Mouse (Mus musculus): ENCODE results near the gene Terf2ip. TPM values are rescaled to one million over a fixed set of nuclear protein-coding genes. Genes with fewer than 3 reads are reported as not detected.

Gene Terf2ip
- 44.9 and 45.5 TPM in 2 replicates for polyA plus RNA-seq (2016; fragmentation: Nextera tagmentation; extraction: Ambion mirVana)

DNA sequence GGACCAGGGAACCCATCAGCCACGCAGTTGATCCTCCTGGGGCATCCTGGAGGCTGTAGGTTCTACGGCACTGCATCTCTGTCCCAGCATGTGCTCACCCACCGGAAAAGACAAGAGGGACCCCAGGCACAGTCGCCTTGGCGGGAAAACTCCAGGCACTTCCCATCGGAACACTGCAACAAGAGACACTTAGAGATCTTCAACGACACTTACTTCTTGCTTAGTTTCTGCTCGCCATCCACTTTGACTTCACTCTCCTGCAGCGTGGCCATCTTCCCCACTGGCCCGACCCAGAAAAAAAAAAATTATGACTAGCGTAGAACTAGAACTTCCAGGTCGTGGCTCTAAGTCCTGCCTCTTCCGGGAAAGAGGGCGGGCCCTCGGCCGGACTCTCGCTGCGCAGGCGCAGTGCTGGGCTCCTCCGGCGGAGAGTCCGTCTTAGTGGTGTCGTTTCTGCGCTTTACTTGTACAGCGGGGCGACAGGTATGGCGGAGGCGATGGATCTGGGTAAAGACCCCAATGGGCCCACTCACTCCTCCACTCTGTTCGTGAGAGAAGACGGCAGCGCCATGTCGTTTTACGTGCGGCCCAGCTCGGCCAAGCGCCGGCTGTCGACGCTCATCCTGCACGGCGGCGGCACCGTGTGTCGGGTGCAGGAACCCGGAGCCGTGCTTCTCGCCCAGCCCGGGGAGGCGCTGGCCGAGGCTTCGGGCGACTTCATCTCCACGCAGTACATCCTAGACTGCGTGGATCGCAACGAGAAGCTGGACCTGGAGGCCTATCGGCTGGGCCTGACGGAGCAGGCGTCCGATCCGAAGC, at the start of gene Terf2ip, which contains the start of gene Kars:
Gene Terf2ip, plus strand, starts transcription at position 402 of the 819 bp plus-strand sequence.
Gene Kars, minus strand, starts transcription at position 327 of the 819 bp plus-strand sequence.
- Histone ChIP-seq H3K9me3 (no peaks in the 10 kb centered on the region), H3K4me3 (peak within 1 kb of the TSS; percentile 79), H3K9ac (peak within 1 kb of the TSS; percentile 86), H3K27ac (peak within 1 kb of the TSS; percentile 47), H3K27me3 (replicated peaks) (no peaks in the 10 kb centered on the region), H3K4me1 (peaks cover 22% of the 10 kb centered on the region), H3K4me2 (replicated peaks) (peak within 1 kb of the TSS; percentile 91), H3K36me3 (peaks cover 10% of the 10 kb centered on the region; the same call in 1 of the 2 replicates)
- under 1% methylated on average over 61 of the region's 61 CpGs for WGBS
- ATAC-seq (ENCODE audit: low FRiP score, low read depth), result peak; percentile 94

GRCm38 (mm10) chr8:111962589-111962988, 48.6 kb upstream of the Terf2ip start:
- H3K27me3 ChIP-seq (replicated peaks), result no peaks in the 10 kb centered on the region
- H3K9ac ChIP-seq, result no peak overlapping the region
- no peaks in the 10 kb centered on the region for H3K9me3 ChIP-seq
- H3K4me2 ChIP-seq (replicated peaks), result no peak overlapping the region
- H3K36me3 ChIP-seq, result peaks cover 15% of the 10 kb centered on the region; the same call in 1 of the 2 replicates
- no peaks in the 10 kb centered on the region for H3K4me1 ChIP-seq
- H3K4me3 ChIP-seq, result no peak overlapping the region
- 65% methylated on average over 1 of the region's 1 CpGs for WGBS
- no peak overlapping the region for H3K27ac ChIP-seq
- no peak for ATAC-seq (ENCODE audit: low FRiP score, low read depth)

DNA sequence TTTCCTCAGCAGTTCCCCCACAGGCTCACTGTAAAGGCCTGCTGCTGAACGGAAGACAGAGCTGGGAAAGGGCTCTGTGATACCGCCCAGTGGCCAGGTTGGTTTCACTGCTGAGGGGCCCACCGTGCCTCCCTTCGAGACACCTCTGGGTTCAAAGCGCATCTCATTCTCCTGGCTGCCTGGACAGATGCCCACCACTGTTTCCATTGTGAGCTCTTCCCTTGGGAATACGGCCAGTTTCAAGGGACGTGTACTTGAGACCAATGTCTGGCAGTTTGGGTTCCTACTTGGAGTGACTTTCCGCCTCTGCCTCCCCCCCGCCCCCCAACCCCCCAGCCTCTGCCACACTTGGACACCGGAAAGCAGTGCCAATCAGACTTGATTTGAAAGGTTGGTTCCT, 48.1 kb upstream of the Terf2ip start:
- ATAC-seq (ENCODE audit: low FRiP score, low read depth), result no peak
- H3K27ac ChIP-seq, result no peak overlapping the region
- no peaks in the 10 kb centered on the region for H3K27me3 ChIP-seq (replicated peaks)
- H3K9me3 ChIP-seq, result no peaks in the 10 kb centered on the region
- H3K9ac ChIP-seq, result no peak overlapping the region
- no peaks in the 10 kb centered on the region for H3K4me1 ChIP-seq
- 75% methylated on average over 10 of the region's 10 CpGs for WGBS
- no peak overlapping the region for H3K4me2 ChIP-seq (replicated peaks)
- no peak overlapping the region for H3K4me3 ChIP-seq
- peaks cover 13% of the 10 kb centered on the region; the same call in 1 of the 2 replicates for H3K36me3 ChIP-seq

DNA sequence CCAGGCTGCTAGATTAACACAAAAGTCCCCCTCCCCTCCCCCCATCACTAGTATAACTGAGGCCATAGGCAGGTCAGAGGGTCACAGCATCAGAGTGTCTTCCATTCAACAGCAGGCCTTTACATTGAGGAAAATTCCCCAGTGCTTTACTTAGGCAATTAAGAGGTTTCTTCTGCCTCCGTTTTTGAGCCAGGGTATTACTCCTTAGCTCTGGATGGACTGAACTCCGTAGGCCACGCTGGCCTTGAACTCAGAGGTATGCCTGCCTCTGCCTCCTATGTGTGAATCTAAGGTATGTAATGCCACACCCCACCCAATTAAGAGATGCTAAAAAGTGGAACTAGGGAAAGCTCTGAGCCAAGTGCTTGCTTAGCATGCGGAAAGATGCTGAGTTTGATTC, 47.7 kb upstream of the Terf2ip start:
- 81% methylated on average over 4 of the region's 4 CpGs for WGBS
- peaks cover 11% of the 10 kb centered on the region; the same call in 1 of the 2 replicates for H3K36me3 ChIP-seq
- no peak overlapping the region for H3K27ac ChIP-seq
- H3K4me2 ChIP-seq (replicated peaks), result no peak overlapping the region
- H3K9me3 ChIP-seq, result no peaks in the 10 kb centered on the region
- no peak for ATAC-seq (ENCODE audit: low FRiP score, low read depth)
- H3K4me1 ChIP-seq, result no peaks in the 10 kb centered on the region
- no peaks in the 10 kb centered on the region for H3K27me3 ChIP-seq (replicated peaks)
- no peak overlapping the region for H3K4me3 ChIP-seq
- no peak overlapping the region for H3K9ac ChIP-seq

GRCm38 (mm10) chr8:111964351-111964750, 46.8 kb upstream of the Terf2ip start:
- Histone ChIP-seq H3K27me3 (replicated peaks) (no peaks in the 10 kb centered on the region), H3K36me3 (peaks cover 11% of the 10 kb centered on the region; the same call in 1 of the 2 replicates), H3K4me3 (no peak overlapping the region), H3K4me2 (replicated peaks) (no peak overlapping the region), H3K27ac (no peak overlapping the region), H3K4me1 (no peaks in the 10 kb centered on the region), H3K9ac (no peak overlapping the region), H3K9me3 (no peaks in the 10 kb centered on the region)
- whole genome bisulfite sequencing, result 61% methylated on average over 5 of the region's 5 CpGs
- no peak for ATAC-seq (ENCODE audit: low FRiP score, low read depth)

- Histone ChIP-seq H3K4me1 (no peaks in the 10 kb centered on the region), H3K4me3 (no peak overlapping the region), H3K36me3 (peaks cover 11% of the 10 kb centered on the region; the same call in 1 of the 2 replicates), H3K9me3 (no peaks in the 10 kb centered on the region), H3K27ac (no peak overlapping the region), H3K9ac (no peak overlapping the region), H3K27me3 (replicated peaks) (no peaks in the 10 kb centered on the region), H3K4me2 (replicated peaks) (no peak overlapping the region)
- ATAC-seq (ENCODE audit: low FRiP score, low read depth), result no peak
- 76% methylated on average over 7 of the region's 7 CpGs for WGBS
Measured at GRCm38 (mm10) chr8:111964849-111965561, 46.2 kb upstream of the Terf2ip start.

DNA sequence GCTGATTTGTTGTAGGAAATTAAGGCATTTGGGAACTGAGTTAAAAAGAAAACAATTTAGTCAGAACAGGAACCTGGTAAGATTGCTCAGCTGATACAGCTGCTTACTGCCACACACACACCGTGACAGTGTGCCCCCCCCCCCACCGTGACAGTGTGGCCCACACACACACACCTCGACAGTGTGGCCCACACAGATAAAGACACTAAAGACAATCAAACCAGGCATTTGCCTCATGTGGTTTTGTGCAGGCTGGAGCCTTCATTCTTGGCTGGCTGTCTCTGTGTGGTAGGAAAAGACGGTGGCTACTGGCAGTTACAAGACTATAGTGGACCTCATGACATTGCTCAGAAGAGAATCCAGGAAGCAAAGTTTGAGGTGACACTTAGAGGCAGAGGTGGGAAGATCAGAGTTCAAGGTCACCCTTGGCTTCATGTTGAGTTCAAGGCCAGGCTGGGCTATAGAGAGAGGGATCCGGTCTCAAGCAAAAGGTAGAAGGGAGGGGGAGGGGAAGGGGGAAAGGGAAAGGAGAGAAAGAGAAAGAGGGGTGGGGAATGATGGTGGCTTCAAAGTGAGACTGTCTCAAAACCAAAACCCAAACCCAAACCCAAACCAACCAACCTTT, 43.8 kb upstream of the Terf2ip start:
- no peaks in the 10 kb centered on the region for H3K9me3 ChIP-seq
- no peak overlapping the region for H3K9ac ChIP-seq
- H3K4me3 ChIP-seq, result no peak overlapping the region
- 89% methylated on average over 5 of the region's 5 CpGs for WGBS
- no peak overlapping the region for H3K27ac ChIP-seq
- no peaks in the 10 kb centered on the region for H3K27me3 ChIP-seq (replicated peaks)
- no peak overlapping the region for H3K4me2 ChIP-seq (replicated peaks)
- H3K36me3 ChIP-seq, result peaks cover 17% of the 10 kb centered on the region
- no peaks in the 10 kb centered on the region for H3K4me1 ChIP-seq
- no peak for ATAC-seq (ENCODE audit: low FRiP score, low read depth)

- H3K27ac ChIP-seq, result no peak overlapping the region
- no peaks in the 10 kb centered on the region for H3K4me1 ChIP-seq
- H3K9me3 ChIP-seq, result no peaks in the 10 kb centered on the region
- peaks cover 24% of the 10 kb centered on the region for H3K36me3 ChIP-seq
- H3K27me3 ChIP-seq (replicated peaks), result no peaks in the 10 kb centered on the region
- H3K9ac ChIP-seq, result no peak overlapping the region
- WGBS, result 88% methylated on average over 10 of the region's 10 CpGs
- no peak overlapping the region for H3K4me2 ChIP-seq (replicated peaks)
- H3K4me3 ChIP-seq, result no peak overlapping the region
- ATAC-seq (ENCODE audit: low FRiP score, low read depth), result no peak
Measured at GRCm38 (mm10) chr8:111968541-111968940, 42.7 kb upstream of the Terf2ip start.

- H3K4me2 ChIP-seq (replicated peaks), result no peak overlapping the region
- WGBS, result 32% methylated on average over 5 of the region's 5 CpGs
- H3K27me3 ChIP-seq (replicated peaks), result no peaks in the 10 kb centered on the region
- no peak overlapping the region for H3K9ac ChIP-seq
- H3K4me3 ChIP-seq, result no peak overlapping the region
- H3K27ac ChIP-seq, result no peak overlapping the region
- no peaks in the 10 kb centered on the region for H3K9me3 ChIP-seq
- ATAC-seq (ENCODE audit: low FRiP score, low read depth), result no peak
- H3K36me3 ChIP-seq, result peaks cover 29% of the 10 kb centered on the region
- no peaks in the 10 kb centered on the region for H3K4me1 ChIP-seq
Measured at GRCm38 (mm10) chr8:111968991-111969390, 42.2 kb upstream of the Terf2ip start.

DNA sequence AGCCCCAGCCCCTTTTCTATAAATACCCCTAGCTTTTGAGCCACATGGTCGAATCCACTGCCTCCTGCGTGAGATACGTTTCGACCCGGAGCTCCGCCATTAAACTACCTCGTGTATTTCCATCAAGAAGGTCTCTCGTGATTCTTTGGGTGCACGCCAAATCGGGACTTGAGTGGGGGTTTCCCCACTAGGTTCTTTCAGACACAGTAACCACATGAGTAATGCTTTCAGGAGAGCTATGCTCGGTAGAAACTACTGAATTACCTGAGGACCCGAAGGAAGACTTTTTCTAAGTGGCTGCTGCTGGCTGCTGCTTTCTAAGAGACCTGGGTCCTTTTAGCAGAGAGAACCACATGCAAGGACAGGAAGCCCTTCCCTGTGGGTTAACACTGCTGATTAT, 37.1 kb upstream of the Terf2ip start:
- peaks cover 39% of the 10 kb centered on the region for H3K36me3 ChIP-seq
- no peak overlapping the region for H3K9ac ChIP-seq
- H3K27me3 ChIP-seq (replicated peaks), result no peaks in the 10 kb centered on the region
- H3K4me2 ChIP-seq (replicated peaks), result no peak overlapping the region
- WGBS, result 96% methylated on average over 12 of the region's 12 CpGs
- H3K27ac ChIP-seq, result no peak overlapping the region
- H3K4me3 ChIP-seq, result no peak overlapping the region
- no peaks in the 10 kb centered on the region for H3K9me3 ChIP-seq
- H3K4me1 ChIP-seq, result no peaks in the 10 kb centered on the region
- ATAC-seq (ENCODE audit: low FRiP score, low read depth), result no peak

DNA sequence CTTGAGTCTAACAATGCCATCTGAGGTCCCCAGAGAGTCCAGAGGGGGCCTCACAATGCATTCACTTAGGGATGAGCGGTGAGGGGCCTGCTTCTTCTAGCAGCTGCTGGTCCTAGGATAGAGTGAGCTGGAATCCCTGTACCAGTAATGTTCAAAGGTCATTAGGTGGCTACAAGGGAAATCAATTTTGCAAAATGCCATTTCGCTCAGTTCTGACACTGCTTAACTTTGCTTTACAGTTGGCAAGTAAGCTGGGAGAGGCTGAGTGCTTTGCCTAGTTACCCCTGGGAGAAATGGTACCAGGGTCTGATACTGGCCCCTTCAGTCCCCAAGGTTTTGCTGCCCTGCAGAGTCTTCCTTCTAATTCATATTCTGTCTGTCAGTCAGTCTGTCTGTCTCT, 35.5 kb upstream of the Terf2ip start:
- no peak overlapping the region for H3K27ac ChIP-seq
- H3K9me3 ChIP-seq, result no peaks in the 10 kb centered on the region
- H3K27me3 ChIP-seq (replicated peaks), result no peaks in the 10 kb centered on the region
- H3K9ac ChIP-seq, result no peak overlapping the region
- H3K4me3 ChIP-seq, result no peak overlapping the region
- no peak for ATAC-seq (ENCODE audit: low FRiP score, low read depth)
- H3K4me1 ChIP-seq, result no peaks in the 10 kb centered on the region
- H3K36me3 ChIP-seq, result peaks cover 42% of the 10 kb centered on the region
- 94% methylated on average over 2 of the region's 2 CpGs for WGBS
- H3K4me2 ChIP-seq (replicated peaks), result no peak overlapping the region

DNA sequence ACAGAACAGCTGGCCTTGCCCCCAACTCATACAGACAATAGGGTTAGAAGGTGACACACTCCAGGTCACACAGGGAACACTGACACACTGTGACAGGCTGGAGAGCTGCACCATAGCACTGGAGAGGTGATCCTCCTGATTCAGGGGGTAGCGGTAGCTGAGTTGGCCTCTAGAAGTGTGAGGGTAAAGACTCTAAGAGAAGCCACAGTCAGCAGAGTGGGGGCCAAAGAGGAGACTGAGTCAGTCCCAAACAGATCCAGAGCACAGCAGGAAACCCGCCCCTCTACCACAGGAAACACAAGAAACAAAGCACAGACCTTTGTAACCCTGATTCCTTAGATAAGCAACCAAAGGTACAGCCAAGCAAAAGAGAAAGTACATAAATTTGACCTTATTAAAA, 34.9 kb upstream of the Terf2ip start:
- H3K4me2 ChIP-seq (replicated peaks), result no peak overlapping the region
- ATAC-seq (ENCODE audit: low FRiP score, low read depth), result no peak
- no peak overlapping the region for H3K4me3 ChIP-seq
- H3K4me1 ChIP-seq, result no peaks in the 10 kb centered on the region
- no peaks in the 10 kb centered on the region for H3K9me3 ChIP-seq
- 91% methylated on average over 2 of the region's 2 CpGs for WGBS
- H3K9ac ChIP-seq, result no peak overlapping the region
- no peaks in the 10 kb centered on the region for H3K27me3 ChIP-seq (replicated peaks)
- no peak overlapping the region for H3K27ac ChIP-seq
- peaks cover 38% of the 10 kb centered on the region for H3K36me3 ChIP-seq
